Mouse (Mus musculus) macrophage (primary cell): ENCODE results near the gene Psen2. TPM values are rescaled to one million over a fixed set of nuclear protein-coding genes. Genes with fewer than 3 reads are reported as not detected.

ENCODE experiments used
- H3K27ac ChIP-seq: fragments of 350-480 bp; formaldehyde crosslinking; 2 replicates; pipeline ENCODE4 v1.9.0; 2021
- H3K36me3 ChIP-seq: fragments of 350-480 bp; formaldehyde crosslinking; 2 replicates; pipeline ENCODE4 v1.9.0; 2021; ENCODE audit errors: inconsistent target
- H3K4me3 ChIP-seq: fragments of 350-480 bp; formaldehyde crosslinking; 2 replicates; pipeline ENCODE4 v1.9.0; 2021; ENCODE audit errors: inconsistent target
- H3K79me2 ChIP-seq: fragments of 350-480 bp; formaldehyde crosslinking; 2 replicates; pipeline ENCODE4 v1.9.0; 2021; ENCODE audit errors: inconsistent target
- WGBS: methylation state at CpG from one replicate; pipeline ENCODE4 v1.1.7; 2026; ENCODE audit warnings: inconsistent platforms; ENCODE audit not compliant: missing documents; 5-methylcytosine and 5-hydroxymethylcytosine counted together
- polyA plus RNA-seq: library from polyadenylated mRNA; stranded (reverse); fragments of 250-400 nt; gene quantifications from 3 replicates; pipeline ENCODE4 v1.2.4, GENCODE M21; 2018; ENCODE audit warnings: inconsistent platforms

Psen2 gene
- polyA plus RNA-seq, 1 experiment from 2014 or later = 104 TPM

DNA sequence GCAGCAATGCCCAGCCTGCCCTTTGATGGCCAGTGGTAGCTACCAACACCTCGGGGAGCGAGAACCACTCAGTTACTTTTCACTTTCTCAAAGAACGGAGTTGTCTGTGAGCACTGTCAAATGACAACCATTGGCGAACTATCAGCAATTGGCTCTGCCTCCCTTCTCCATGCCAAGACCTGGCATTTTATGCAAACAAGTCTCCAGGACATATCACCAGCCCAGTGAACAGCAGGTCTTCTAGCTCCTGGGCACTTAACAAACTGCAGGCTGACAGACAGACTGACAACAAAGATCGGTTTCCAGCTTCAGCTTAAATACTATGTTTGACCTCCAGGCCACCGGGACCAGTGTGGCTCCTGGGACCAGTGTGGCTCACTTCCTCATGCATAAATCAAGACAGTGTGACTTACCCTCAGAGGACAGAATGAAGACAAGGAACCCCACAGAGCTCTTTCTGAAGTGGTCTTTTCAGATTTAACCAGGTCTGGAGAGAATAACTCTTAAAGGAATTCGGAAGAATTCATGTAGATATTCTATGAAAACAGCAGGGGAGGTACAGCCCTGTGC is 71.5 kb downstream of the Psen2 start:
- Histone ChIP-seq H3K79me2 (no peaks in the 10 kb centered on the region), H3K36me3 (no peaks in the 10 kb centered on the region), H3K27ac (no peak overlapping the region), H3K4me3 (no peak overlapping the region)
- WGBS = 47% methylated on average over 7 of the region's 7 CpGs

- H3K4me3 ChIP-seq = no peak overlapping the region
- H3K36me3 ChIP-seq = no peaks in the 10 kb centered on the region
- 87% methylated on average over 8 of the region's 8 CpGs for WGBS
- no peak overlapping the region for H3K27ac ChIP-seq
- no peaks in the 10 kb centered on the region for H3K79me2 ChIP-seq
Observed at GRCm38 (mm10) chr1:180191112-180191511, 72.1 kb downstream of the Psen2 start.

GRCm38 (mm10) chr1:180188951-180189350 is 74.3 kb downstream of the Psen2 start:
- Histone ChIP-seq H3K36me3 (no peaks in the 10 kb centered on the region), H3K79me2 (no peaks in the 10 kb centered on the region), H3K27ac (no peak overlapping the region), H3K4me3 (no peak overlapping the region)
- 97% methylated on average over 4 of the region's 4 CpGs for whole genome bisulfite sequencing

- WGBS = 91% methylated on average over 3 of the region's 3 CpGs
- H3K79me2 ChIP-seq = no peaks in the 10 kb centered on the region
- no peak overlapping the region for H3K4me3 ChIP-seq
- H3K27ac ChIP-seq = no peak overlapping the region
- H3K36me3 ChIP-seq = no peaks in the 10 kb centered on the region
Observed at GRCm38 (mm10) chr1:180186371-180186770, 76.9 kb downstream of the Psen2 start.

DNA sequence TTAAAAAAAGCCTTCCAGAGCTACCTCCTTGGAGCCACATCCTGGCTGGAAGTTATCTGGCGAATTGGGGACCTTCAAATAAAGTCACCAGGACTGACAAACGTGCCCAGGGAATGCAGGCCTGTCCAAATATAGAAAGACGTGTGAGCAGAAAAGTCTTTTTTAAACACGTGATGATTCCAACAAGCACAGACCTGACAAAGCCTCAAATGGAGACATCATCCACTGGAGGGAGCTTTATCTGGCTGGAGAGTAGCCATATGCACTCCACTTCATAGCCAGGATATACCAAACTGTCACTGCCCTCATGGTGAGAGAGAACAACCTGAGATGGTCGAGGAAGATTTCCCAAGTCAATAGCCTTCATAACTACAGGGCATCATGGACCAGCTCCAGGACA is 77.4 kb downstream of the Psen2 start:
- Histone ChIP-seq H3K4me3 (no peak overlapping the region), H3K79me2 (no peaks in the 10 kb centered on the region), H3K36me3 (no peaks in the 10 kb centered on the region), H3K27ac (no peak overlapping the region)
- 88% methylated on average over 5 of the region's 5 CpGs for WGBS

DNA sequence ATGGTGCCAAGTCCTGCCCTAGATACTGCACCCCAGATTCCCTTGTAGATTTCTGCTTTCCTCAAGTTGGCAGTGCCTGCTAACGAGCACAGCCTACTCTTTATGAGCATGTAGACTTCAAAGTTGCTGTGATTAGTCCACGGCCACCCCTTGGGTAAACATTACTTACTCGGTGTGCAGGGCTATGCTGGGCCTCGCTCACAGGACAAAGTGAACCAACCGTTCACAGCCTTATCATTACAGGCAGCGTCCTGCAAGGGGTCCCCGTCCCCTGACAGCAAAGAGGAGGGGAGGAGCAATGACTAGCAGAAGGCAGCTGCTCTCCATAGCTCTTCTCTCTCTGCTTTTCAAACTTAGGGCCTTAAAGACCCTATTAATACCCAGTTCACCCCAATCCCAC is 78.5 kb downstream of the Psen2 start:
- H3K36me3 ChIP-seq = no peaks in the 10 kb centered on the region
- WGBS = 98% methylated on average over 6 of the region's 7 CpGs
- H3K27ac ChIP-seq = no peak overlapping the region
- no peaks in the 10 kb centered on the region for H3K79me2 ChIP-seq
- H3K4me3 ChIP-seq = no peak overlapping the region

DNA sequence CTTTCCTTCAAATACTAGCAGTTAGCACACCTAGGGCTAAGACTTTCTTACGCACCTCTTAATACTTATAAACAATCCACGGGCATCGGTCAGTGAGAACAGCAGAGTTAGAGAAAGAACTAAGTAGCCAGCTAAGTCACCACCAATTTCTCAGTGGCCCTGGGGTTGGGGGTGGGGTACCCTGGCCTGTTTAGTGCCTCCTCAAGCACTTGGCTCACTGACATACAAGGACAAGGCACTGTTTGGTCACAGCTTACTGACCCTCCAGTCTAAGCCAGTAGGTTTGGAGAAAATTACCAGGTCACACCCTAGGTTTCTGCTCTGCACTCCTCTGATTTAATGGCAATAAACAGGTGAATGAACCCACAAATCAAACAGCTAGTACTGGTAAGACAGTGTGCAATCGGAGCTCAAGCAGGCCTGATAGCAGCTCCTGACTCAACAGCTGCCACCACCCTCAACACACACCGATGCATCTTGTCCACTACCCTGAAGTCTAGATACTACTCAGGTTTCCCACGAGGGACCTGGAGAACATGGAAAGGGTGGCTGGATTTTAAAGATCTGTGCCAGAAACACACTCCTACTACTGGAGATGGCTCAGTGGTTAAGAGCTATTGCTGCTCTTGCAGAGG is 79.6 kb downstream of the Psen2 start:
- Histone ChIP-seq H3K36me3 (no peaks in the 10 kb centered on the region), H3K79me2 (no peaks in the 10 kb centered on the region), H3K4me3 (no peak overlapping the region), H3K27ac (no peak overlapping the region)
- WGBS = 93% methylated on average over 6 of the region's 6 CpGs

- 91% methylated on average over 3 of the region's 3 CpGs for WGBS
- no peak overlapping the region for H3K27ac ChIP-seq
- no peaks in the 10 kb centered on the region for H3K79me2 ChIP-seq
- no peaks in the 10 kb centered on the region for H3K36me3 ChIP-seq
- no peak overlapping the region for H3K4me3 ChIP-seq
Observed at GRCm38 (mm10) chr1:180182731-180183130, 80.5 kb downstream of the Psen2 start.

DNA sequence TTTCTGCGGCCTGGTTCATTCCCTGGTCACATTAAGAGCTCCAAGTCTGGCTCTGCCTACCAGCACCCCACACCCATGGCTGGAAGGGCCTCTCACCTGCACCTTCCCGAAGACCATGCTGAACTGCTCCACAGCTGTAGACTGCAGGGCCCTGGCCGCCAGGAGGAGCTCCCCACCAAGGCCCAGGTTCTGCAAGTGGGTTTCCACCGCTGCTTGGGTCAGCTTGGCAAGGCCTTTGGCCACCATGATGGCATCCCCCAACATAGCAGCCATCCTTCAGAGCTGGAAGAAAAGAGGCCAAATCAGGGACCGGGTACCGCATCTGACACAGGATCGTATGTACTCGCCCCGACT is 81.3 kb downstream of the Psen2 start:
- Histone ChIP-seq H3K79me2 (no peaks in the 10 kb centered on the region), H3K36me3 (no peaks in the 10 kb centered on the region), H3K27ac (no peak overlapping the region), H3K4me3 (no peak overlapping the region)
- 95% methylated on average over 9 of the region's 9 CpGs for WGBS

DNA sequence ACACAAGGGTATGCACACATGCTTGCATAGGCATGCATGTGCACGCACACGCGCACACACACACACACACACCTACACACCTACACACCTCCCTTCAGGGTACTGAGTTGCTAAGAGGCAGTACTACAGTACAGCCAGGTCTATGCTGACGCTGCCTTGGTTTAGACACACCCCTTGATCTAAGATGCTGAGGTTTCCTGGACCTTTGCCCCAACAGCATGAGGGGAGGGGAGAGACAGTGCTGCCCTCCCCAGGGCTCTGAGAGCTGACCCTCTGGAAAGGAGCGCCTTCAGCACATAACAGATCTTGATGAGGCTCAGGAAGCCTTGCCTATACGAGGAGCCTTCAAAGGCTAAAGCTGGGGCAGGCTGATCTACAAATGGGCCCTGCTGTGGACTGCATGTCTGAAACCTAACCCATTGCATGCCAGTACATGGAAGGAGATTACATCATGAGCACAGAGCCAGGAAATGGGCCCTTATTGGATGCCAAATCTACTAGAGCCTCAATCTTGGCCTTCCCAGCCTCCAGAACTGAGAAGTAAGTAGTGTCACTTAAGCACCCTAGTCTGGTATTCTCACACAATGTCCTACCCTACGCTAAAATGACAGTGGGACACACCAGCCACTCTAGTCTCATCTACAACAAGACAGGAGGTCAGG is 81.8 kb downstream of the Psen2 start:
- 93% methylated on average over 7 of the region's 7 CpGs for WGBS
- Histone ChIP-seq H3K36me3 (no peaks in the 10 kb centered on the region), H3K79me2 (no peaks in the 10 kb centered on the region), H3K27ac (no peak overlapping the region), H3K4me3 (no peak overlapping the region)

DNA sequence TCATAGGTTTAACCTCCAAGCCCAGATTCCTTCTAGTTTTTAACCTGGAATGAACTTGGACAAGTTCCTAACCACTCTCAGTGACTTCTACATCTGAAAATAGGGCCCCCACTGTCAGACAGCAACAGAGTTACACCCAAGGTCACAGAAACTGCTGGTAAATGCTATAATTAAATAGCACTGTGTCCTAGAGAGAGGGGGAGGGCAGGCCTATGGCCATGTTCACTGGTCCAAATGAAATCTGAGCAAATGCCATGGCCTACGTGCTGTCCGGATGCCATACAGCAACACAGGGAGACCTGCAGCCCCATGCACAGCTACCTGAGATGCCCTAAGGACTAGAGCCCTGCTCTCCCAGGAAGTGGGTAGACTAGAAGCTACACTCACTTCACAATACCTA is 83.4 kb downstream of the Psen2 start:
- 100% methylated on average over 2 of the region's 2 CpGs for WGBS
- Histone ChIP-seq H3K27ac (no peak overlapping the region), H3K36me3 (no peaks in the 10 kb centered on the region), H3K79me2 (no peaks in the 10 kb centered on the region), H3K4me3 (no peak overlapping the region)

GRCm38 (mm10) chr1:180179100-180179499 is 84.1 kb downstream of the Psen2 start:
- no peak overlapping the region for H3K27ac ChIP-seq
- no peak overlapping the region for H3K4me3 ChIP-seq
- no peaks in the 10 kb centered on the region for H3K36me3 ChIP-seq
- H3K79me2 ChIP-seq = no peaks in the 10 kb centered on the region
- 98% methylated on average over 4 of the region's 4 CpGs for WGBS

DNA sequence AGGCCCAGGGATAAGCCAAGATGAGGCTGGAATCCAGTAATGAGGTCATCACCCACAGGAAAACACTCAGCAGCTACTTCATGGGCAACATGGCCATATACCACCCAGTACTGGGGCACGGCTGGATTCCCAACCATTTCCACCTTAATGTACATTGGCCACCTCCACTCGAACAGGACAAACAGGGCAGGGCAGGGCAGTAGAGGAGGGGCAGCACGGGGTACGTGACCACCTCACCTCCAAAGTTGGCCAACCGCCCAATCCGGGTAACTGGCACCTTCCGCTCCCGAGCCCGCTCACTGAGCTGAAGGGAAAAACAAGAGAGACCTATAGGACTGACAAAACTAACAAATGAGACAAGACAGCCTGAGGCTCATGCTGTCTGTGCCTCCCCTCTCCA is 84.9 kb downstream of the Psen2 start:
- WGBS = 93% methylated on average over 9 of the region's 9 CpGs
- H3K79me2 ChIP-seq = no peaks in the 10 kb centered on the region
- H3K36me3 ChIP-seq = no peaks in the 10 kb centered on the region
- H3K27ac ChIP-seq = no peak overlapping the region
- H3K4me3 ChIP-seq = no peak overlapping the region
